Mouse (Mus musculus) heart, embryonic 11.5 days (tissue): ENCODE measurements around the gene Fbxo21. TPM values are rescaled to one million over a fixed set of nuclear protein-coding genes. Genes with fewer than 3 reads are reported as not detected.
A peak's percentile ranks its signal among the peaks of the same experiment; 100 is the strongest.

Experiments
- ATAC-seq: fragments of 200-750 bp; cut with Nextera tagmentation; replicated peaks from 2 replicates; pipeline ENCODE4 v1.8.0; 2017; ENCODE audit warnings: moderate library complexity; ENCODE audit not compliant: insufficient number of reproducible peaks, low FRiP score, low TSS enrichment
- H3K27ac ChIP-seq: fragments of 300-500 bp; sonication (generic); 2 replicates; pipeline ENCODE4 v1.5.1; 2014; ENCODE audit warnings: mild to moderate bottlenecking, low read depth, low read length
- H3K27me3 ChIP-seq: fragments of 300-500 bp; sonication (generic); 2 replicates; pipeline ENCODE4 v1.6.1; 2014; ENCODE audit warnings: mild to moderate bottlenecking, low read length, mixed read lengths; ENCODE audit not compliant: control insufficient read depth, insufficient read depth
- H3K36me3 ChIP-seq: fragments of 300-500 bp; sonication (generic); 2 replicates; pipeline ENCODE4 v1.6.1; 2014; ENCODE audit warnings: mild to moderate bottlenecking, low read length, moderate library complexity, mixed read lengths; ENCODE audit not compliant: control insufficient read depth, insufficient read depth
- H3K4me1 ChIP-seq: fragments of 300-500 bp; sonication (generic); 2 replicates; pipeline ENCODE4 v1.6.1; 2014; ENCODE audit warnings: low read length; ENCODE audit not compliant: control insufficient read depth, insufficient read depth
- H3K4me2 ChIP-seq: fragments of 300-500 bp; sonication (generic); 2 replicates; pipeline ENCODE4 v1.6.1; 2014; ENCODE audit warnings: mild to moderate bottlenecking, moderate library complexity
- H3K4me3 ChIP-seq: fragments of 300-500 bp; sonication (generic); 2 replicates; pipeline ENCODE4 v1.5.1; 2014; ENCODE audit warnings: low read depth, low read length
- H3K9ac ChIP-seq: fragments of 300-500 bp; sonication (generic); 2 replicates; pipeline ENCODE4 v1.6.1; 2014; ENCODE audit warnings: mild to moderate bottlenecking, low read depth, low read length, moderate library complexity
- H3K9me3 ChIP-seq: fragments of 300-500 bp; sonication (generic); replicated peaks from 2 replicates; pipeline ENCODE4 v1.6.1; 2016; ENCODE audit warnings: low read length; ENCODE audit not compliant: control insufficient read depth
- WGBS: fragments of 180-500 bp; shearing (Covaris S2); extraction: QIAGEN DNeasy Blood & Tissue Kit; methylation state at CpG from one replicate; pipeline ENCODE4 v1.1.7; 2014; ENCODE audit not compliant: insufficient replicate concordance; 5-methylcytosine and 5-hydroxymethylcytosine counted together
- polyA plus RNA-seq: library from polyadenylated mRNA; unstranded; fragments of >200 nt; fragmentation: Nextera tagmentation; extraction: Ambion mirVana; gene quantifications from 2 replicates; pipeline ENCODE4 v1.2.1, GENCODE M21; 2014

Gene Fbxo21
- polyA plus RNA-seq, 1 experiment from 2014 or later: 46.2 TPM

DNA sequence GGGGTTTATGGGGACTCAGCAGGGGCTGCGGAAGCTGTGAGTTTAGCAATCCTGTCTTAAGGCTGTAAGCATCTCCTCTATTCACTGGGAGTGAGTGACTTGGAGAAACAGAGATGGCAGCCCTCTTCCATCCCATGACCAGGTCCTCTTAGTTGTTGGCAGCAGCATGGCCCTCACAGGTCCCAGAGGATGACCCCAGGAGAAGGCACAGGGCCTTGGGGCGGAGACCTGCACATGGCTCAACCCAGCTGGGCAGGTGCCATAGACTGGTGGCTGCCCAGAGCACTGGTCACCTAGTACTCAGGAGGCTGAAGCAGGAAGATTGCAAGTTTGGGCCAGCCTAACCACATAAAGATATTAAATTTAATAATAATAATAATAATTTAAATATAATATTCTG is 39.1 kb downstream of the Fbxo21 start:
- 94% methylated on average over 1 of the region's 2 CpGs for WGBS
- Histone ChIP-seq H3K4me2 (no peak overlapping the region), H3K36me3 (no peaks in the 10 kb centered on the region), H3K9me3 (no peaks in the 10 kb centered on the region), H3K9ac (no peak overlapping the region), H3K27me3 (peaks cover 10% of the 10 kb centered on the region; the same call in 1 of the 2 replicates), H3K4me1 (peaks cover 5% of the 10 kb centered on the region; the same call in 1 of the 2 replicates), H3K27ac (no peak overlapping the region), H3K4me3 (no peak overlapping the region)
- ATAC-seq: no peak

DNA sequence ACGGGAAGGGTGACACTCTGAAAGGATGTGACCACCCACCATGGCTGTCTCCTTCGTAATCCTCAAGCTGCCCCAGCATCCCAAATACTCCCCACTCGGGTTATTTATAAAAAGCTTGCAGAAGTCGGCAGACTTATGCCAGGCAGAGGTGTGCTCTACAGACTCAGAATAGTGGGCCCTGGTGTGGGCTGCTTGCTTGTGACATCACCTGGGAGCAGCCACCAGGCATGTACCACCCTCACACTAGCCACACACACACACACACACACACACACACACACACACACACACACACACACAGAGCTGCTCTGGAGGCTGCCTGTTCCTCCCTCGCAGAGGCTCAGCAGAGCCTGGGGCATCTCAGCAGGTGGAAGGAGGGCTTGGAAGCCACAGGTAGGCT is 41.0 kb downstream of the Fbxo21 start:
- no peaks in the 10 kb centered on the region for H3K9me3 ChIP-seq
- no peaks in the 10 kb centered on the region for H3K36me3 ChIP-seq
- H3K27me3 ChIP-seq: peaks cover 10% of the 10 kb centered on the region; the same call in 1 of the 2 replicates
- ATAC-seq: no peak
- no peak overlapping the region for H3K27ac ChIP-seq
- no peak overlapping the region for H3K9ac ChIP-seq
- 44% methylated on average over 4 of the region's 5 CpGs for WGBS
- no peak overlapping the region for H3K4me3 ChIP-seq
- peaks cover 5% of the 10 kb centered on the region; the same call in 1 of the 2 replicates for H3K4me1 ChIP-seq
- H3K4me2 ChIP-seq: no peak overlapping the region

DNA sequence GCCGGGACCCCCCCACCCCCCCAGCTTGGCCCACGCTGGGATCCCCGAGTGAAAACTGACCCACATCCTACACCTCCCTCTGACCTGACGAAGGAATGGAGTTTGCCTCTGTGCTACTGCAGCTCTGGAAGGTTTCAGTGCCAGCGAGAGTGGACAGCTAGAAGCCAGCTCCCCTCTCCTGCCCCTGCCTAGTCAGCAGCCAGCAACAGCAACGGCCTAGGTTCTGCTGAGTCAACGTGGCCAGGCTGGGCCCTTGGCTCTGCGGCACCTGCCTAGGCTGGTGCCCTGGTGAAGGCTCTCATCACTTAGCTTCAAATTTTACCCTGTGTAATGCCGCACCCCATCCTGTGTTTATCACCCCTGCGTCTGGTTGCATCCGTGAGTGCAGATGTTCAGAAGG is 43.4 kb downstream of the Fbxo21 start:
- ATAC-seq: no peak
- H3K4me2 ChIP-seq: no peak overlapping the region
- no peaks in the 10 kb centered on the region for H3K9me3 ChIP-seq
- H3K27ac ChIP-seq: no peak overlapping the region
- H3K27me3 ChIP-seq: peaks cover 7% of the 10 kb centered on the region; the same call in 1 of the 2 replicates
- no peak overlapping the region for H3K4me3 ChIP-seq
- peaks cover 2% of the 10 kb centered on the region; the same call in 1 of the 2 replicates for H3K4me1 ChIP-seq
- 0 out of 2 replicates have a peak overlapping the region, but pooled peaks have one; percentile 28 for H3K9ac ChIP-seq
- 54% methylated on average over 11 of the region's 11 CpGs for WGBS
- no peaks in the 10 kb centered on the region for H3K36me3 ChIP-seq

DNA sequence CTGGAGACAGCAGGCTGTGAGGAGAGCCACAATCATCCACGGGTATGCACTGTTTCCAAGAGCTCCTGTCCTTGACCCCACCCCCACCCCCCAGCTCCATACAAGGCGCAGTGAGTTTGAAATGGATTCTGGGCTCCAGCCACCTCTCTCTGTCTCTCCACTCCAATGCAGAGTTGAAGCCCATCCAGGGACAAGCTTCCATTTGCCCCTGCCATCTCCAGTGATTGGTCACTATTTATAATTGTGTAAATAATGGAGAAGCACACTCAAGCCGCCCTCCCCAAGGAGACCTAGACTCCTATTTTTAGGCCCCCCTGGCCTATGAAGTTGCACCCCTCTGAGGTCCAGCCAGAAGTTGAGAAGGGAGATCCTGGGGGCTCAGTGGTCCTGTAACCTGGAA is 46.5 kb downstream of the Fbxo21 start:
- Histone ChIP-seq H3K4me2 (no peak overlapping the region), H3K4me1 (peaks cover 23% of the 10 kb centered on the region), H3K9ac (no peak overlapping the region), H3K9me3 (no peaks in the 10 kb centered on the region), H3K36me3 (no peaks in the 10 kb centered on the region), H3K4me3 (no peak overlapping the region), H3K27me3 (peaks cover 32% of the 10 kb centered on the region), H3K27ac (no peak overlapping the region)
- ATAC-seq: no peak
- 58% methylated on average over 3 of the region's 3 CpGs for WGBS

DNA sequence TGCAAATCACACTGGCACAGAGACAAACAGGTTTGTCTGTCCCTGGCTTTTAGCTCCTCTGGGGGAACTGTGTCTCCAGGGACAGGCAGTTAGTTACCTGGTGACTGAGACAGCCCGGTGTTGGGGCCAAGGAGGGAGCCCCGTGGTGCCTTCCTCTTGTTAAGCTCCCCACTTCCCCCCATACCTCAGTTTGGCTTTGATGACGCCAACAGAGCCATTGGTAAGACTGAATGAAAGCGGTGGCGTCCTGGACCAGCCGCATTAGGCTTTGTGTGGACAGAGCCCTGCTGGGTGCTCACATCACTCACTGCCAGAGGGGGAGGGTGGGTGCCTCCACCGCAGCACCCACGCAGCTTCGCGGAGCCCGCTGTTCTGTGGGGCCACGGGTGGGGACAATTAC is 49.4 kb downstream of the Fbxo21 start:
- Histone ChIP-seq H3K36me3 (no peaks in the 10 kb centered on the region), H3K4me1 (peaks cover 43% of the 10 kb centered on the region), H3K27me3 (peaks cover 52% of the 10 kb centered on the region), H3K4me2 (peak overlapping the region; percentile 98), H3K9ac (no peak overlapping the region), H3K9me3 (no peaks in the 10 kb centered on the region), H3K4me3 (no peak overlapping the region), H3K27ac (no peak overlapping the region)
- no peak for ATAC-seq
- WGBS: 7% methylated on average over 12 of the region's 12 CpGs

DNA sequence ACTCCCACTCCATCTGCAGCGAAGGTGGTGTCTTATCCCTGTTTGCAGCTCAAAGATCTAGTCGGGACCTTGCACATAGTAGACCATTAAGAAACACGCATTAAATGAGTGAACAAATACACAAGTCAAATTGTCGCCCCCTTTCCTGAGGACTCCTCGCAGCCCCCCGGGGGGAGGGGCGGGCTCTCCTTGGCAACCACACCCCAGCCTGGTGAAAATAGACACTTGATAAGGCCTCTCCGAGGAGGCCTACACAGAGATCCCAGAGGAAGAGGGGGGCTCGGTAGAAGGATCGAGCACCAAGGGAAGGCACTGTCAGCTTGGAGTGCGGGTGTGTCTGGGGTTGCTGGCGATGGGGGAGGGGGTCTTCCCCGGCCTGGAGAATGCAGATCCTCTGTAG is 49.8 kb downstream of the Fbxo21 start:
- Histone ChIP-seq H3K4me1 (peaks cover 47% of the 10 kb centered on the region), H3K36me3 (no peaks in the 10 kb centered on the region), H3K27me3 (peaks cover 52% of the 10 kb centered on the region), H3K9me3 (no peaks in the 10 kb centered on the region), H3K27ac (no peak overlapping the region), H3K9ac (no peak overlapping the region; the same call in 1 of the 2 replicates), H3K4me3 (peak overlapping the region; percentile 75), H3K4me2 (peak overlapping the region; percentile 98)
- WGBS: 1% methylated on average over 13 of the region's 13 CpGs
- no peak for ATAC-seq

DNA sequence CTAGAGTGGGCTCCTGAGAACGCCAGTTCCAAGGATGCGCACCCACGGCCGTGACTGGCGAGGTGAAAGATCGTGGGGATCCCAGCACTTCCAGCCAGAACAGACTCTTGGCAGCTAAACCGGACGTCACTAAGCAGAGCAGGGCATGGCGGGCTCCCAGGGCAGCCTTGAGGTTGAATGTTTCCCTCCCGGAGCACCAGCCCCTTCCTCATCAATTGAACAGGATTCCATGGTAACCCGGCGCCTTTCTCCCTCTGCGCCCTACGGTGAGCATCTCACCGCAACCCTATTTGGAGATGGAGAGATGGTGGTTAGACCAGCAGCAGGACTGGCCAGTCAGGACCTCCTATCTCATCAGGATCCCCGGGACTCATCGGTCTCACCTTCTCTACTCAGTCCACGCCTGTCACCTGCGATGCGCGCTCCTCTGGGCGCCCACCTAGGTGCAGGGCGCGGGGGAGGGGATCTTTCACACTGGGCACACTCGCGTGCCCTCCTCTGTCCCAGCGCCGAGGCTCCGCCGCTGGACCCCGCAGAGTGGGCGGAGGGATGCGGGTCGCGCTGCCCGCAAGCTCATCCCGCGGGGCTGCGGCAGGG is 50.7 kb downstream of the Fbxo21 start:
- 2% methylated on average over 39 of the region's 39 CpGs for WGBS
- peak overlapping the region; percentile 22 for H3K9ac ChIP-seq
- peaks cover 52% of the 10 kb centered on the region for H3K27me3 ChIP-seq
- ATAC-seq: 0 out of 2 replicates have a peak, but pooled peaks have one; percentile 6
- H3K4me2 ChIP-seq: peak overlapping the region; percentile 98
- H3K9me3 ChIP-seq: no peaks in the 10 kb centered on the region
- no peaks in the 10 kb centered on the region for H3K36me3 ChIP-seq
- H3K27ac ChIP-seq: no peak overlapping the region
- H3K4me3 ChIP-seq: peak overlapping the region; percentile 75
- peaks cover 50% of the 10 kb centered on the region for H3K4me1 ChIP-seq

DNA sequence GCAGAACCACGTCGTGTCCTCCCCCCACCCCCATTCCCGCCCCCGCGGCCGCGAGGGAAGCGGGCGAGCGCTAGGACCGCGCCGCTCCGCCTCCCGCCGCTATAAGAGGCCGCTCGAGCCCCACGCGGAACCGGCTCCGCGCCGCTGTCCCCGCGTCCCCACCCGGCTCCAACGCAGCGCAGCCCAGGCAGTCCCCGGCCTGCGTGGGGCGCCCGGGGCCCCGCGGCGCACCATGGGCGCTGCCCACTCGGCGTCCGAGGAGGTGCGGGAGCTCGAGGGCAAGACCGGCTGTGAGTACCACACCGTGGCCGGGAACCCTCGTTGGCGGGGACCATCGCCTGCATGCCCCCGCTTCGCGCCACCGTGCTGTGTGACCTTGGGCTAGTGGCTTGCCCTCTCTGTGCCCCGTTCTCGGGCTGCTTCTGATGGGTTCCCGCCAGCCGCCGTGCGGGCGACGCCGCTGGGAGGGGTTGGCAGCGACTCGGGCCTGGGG is 51.2 kb downstream of the Fbxo21 start, which contains the start of gene Tesc:
Gene Tesc (plus strand): TSS at position 46 of the 493 bp plus-strand sequence.
- peak within 1 kb of the TSS; percentile 63 for H3K9ac ChIP-seq
- WGBS: under 1% methylated on average over 44 of the region's 63 CpGs
- H3K27ac ChIP-seq: no peak within 1 kb of the TSS
- H3K4me3 ChIP-seq: peak within 1 kb of the TSS; percentile 75
- H3K36me3 ChIP-seq: no peaks in the 10 kb centered on the region
- no peaks in the 10 kb centered on the region for H3K9me3 ChIP-seq
- peaks cover 52% of the 10 kb centered on the region for H3K27me3 ChIP-seq
- H3K4me2 ChIP-seq: peak within 1 kb of the TSS; percentile 98
- H3K4me1 ChIP-seq: peaks cover 50% of the 10 kb centered on the region
- ATAC-seq: 0 out of 2 replicates have a peak, but pooled peaks have one; percentile 1
